Mouse (Mus musculus): ENCODE results near the gene Lmod1. TPM values are rescaled to one million over a fixed set of nuclear protein-coding genes. Genes with fewer than 3 reads are reported as not detected.

Gene Lmod1
- not detected for polyA plus RNA-seq (2017; shearing (Covaris generic))

DNA sequence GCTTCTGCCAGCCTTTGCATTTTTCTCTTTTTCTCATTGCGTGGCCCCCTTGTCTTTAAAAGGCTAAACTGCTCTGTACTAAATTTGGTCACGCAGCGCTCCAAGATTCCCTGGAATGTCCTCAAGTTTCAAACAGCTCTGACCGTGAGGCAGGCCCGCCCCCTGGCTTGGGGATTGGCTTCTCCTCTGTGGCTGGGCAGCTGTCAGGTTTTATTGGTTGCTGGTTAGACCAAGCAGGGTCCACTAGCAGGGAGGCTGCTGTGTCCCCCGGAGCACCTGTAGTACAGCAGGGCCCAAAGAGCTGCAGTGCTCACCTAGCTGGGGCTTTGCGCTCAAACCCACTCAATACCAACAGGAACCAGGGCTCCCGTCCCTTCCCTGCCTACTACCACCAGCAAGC, at the start of gene Lmod1:
Lmod1 (plus strand) TSS at position 237 of the 400 bp plus-strand sequence.

DNA sequence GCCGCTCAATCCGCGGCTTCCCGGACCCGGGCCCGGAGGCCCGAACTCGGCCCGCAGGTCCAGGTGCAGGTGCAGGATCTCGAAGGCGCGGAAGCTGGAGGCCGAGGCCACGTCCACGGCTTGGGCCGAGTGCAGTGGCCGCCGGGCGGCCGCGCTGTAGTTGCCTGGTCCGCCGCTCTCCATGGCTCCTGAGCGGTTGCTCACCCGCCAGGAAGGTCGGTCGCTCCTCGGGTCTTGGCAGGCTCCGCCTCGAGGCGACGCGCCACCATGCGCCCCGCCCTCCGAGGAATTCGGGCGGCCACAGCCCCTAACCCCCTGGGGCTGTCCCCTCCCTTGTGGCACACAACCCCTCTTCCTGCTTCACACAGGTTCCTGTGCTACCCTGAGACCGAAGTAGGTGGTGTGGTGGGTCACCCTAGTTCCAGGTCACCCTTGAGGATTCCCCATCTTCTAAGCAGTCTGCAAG, 40.7 kb upstream of the Lmod1 start, which contains the start of gene Rnpep:
Rnpep (minus strand) TSS at position 259 of the 466 bp plus-strand sequence.

DNA sequence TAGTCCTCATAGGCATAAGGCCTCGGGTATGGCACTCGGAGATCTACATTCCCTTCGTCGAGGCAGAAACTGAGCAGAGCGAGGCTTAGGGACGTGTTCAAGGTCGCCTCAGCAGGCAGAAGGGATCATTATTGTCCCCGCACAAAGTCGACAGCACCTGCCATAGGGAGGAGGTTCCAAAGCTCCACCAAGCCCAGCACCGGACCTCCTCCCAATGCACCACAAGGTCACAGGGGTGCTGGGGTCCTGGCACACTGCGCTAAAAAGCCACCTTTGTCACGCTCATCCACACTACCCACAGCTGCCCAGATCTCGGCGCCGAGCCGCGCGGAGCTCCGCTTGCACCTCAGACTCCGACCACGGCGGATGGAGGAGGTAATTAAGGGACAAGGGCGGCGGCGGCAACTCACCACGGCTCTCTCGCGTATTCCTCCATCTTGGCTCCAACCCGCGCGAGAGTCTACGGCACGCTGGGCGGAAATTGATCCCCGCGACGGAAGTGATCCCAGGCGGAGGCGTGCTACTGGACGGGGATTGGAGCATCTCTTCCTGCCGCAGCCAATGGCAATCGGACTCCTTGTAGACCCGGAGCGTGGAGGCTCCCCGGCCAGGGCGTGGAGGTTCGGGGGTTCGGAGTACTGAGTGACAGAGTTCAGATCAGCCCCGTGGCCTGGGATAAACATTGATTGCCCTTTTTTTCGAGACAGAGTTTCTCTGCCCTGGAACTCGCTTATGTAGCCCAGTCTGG, 11.1 kb upstream of the Lmod1 start, which contains the start of gene Timm17a:
Timm17a (minus strand) TSS at position 495 of the 748 bp plus-strand sequence.

DNA sequence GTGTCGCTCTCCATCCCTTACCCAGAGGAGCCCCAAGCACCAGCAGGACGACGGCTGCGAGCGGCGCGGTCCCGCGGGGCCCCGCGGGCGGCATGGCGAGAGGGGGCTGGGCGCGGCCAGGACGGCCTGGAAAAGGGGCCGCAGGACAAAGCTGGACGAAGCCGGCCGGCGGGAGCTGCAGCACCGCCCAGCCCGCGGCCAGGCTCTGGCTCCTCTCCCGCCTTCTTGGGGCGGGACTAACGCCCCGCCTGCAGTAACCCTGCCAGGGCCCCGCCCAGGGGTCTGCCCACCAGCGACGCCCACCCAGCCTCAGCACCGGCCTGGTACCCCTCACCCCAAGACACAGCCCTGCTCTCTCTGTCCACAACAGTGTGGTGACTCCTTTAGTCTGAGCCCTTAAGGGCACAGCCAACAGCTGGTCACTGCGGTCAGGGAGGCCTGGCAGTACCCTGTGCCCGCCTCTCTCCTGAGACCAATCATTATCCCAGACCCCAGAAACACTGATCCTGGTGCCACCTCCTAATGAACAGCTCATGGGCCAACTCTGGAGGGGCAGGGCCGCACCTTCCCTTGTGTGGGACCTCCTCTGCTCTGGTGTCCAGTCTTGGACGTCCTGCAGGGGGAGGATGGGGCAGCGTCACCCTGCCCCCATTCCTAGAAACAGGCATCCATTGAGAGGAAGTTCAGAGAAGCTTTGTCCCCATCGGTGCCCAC, 50.4 kb downstream of the Lmod1 start, which contains the start of gene Shisa4:
Shisa4 (minus strand) TSS at position 370 of the 714 bp plus-strand sequence.

Other genes starting within 250 kb of the Lmod1 start
- gene Lgr6, start 219.5 kb upstream of the Lmod1 start, polyA plus RNA-seq (2017; shearing (Covaris generic)) = 0.06 TPM
- gene Ptpn7, start 192.1 kb upstream of the Lmod1 start, polyA plus RNA-seq (2017; shearing (Covaris generic)) = 288 TPM
- gene Arl8a, start 178.0 kb upstream of the Lmod1 start, polyA plus RNA-seq (2017; shearing (Covaris generic)) = 9.8 TPM
- not detected for gene Gpr37l1, start 157.1 kb upstream of the Lmod1 start, polyA plus RNA-seq (2017; shearing (Covaris generic))
- gene Elf3, start 66.2 kb upstream of the Lmod1 start, polyA plus RNA-seq (2017; shearing (Covaris generic)) = not detected
- 24.0 TPM for gene Rnpep, start 40.7 kb upstream of the Lmod1 start, polyA plus RNA-seq (2017; shearing (Covaris generic))
- 162 TPM for gene Timm17a, start 11.0 kb upstream of the Lmod1 start, polyA plus RNA-seq (2017; shearing (Covaris generic))
- gene Shisa4, start 50.4 kb downstream of the Lmod1 start, polyA plus RNA-seq (2017; shearing (Covaris generic)) = not detected
- gene Ipo9, start 105.7 kb downstream of the Lmod1 start, polyA plus RNA-seq (2017; shearing (Covaris generic)) = 82.7 TPM